Mouse (Mus musculus): ENCODE data around the gene Olfr15.
"Not testable (repeated sequence)": the region's sequence is repeated elsewhere in the genome, so short reads cannot be mapped to it uniquely, and the experiment has no call there.

The Olfr15 gene

GRCm38 (mm10) chr16:3830588-3831109 is at the start of gene Olfr15:
Olfr15 (plus strand) TSS chr16:3830878.
- DNase-seq: no peak

- DNase-seq: no peak
Measured at GRCm38 (mm10) chr16:3781237-3781636, 49.4 kb upstream of the Olfr15 start.

- no peak for DNase-seq
Measured at GRCm38 (mm10) chr16:3788394-3788793, 42.3 kb upstream of the Olfr15 start.

- no peak for DNase-seq
Measured at GRCm38 (mm10) chr16:3808176-3808575, 22.5 kb upstream of the Olfr15 start.

- not testable (repeated sequence) for DNase-seq
Measured at GRCm38 (mm10) chr16:3814667-3815066, 16.0 kb upstream of the Olfr15 start.

- DNase-seq: no peak
Measured at GRCm38 (mm10) chr16:3820202-3820601, 10.5 kb upstream of the Olfr15 start.

- no peak for DNase-seq
Measured at GRCm38 (mm10) chr16:3828021-3828420, 2.7 kb upstream of the Olfr15 start.

GRCm38 (mm10) chr16:3829727-3830126 is 951 bp upstream of the Olfr15 start:
- no peak for DNase-seq

- DNase-seq: no peak
Measured at GRCm38 (mm10) chr16:3835461-3835860, 4.8 kb downstream of the Olfr15 start.

- no peak for DNase-seq
Measured at GRCm38 (mm10) chr16:3839157-3839885, 8.6 kb downstream of the Olfr15 start.

- no peak for DNase-seq
Measured at GRCm38 (mm10) chr16:3842989-3843388, 12.3 kb downstream of the Olfr15 start.

GRCm38 (mm10) chr16:3843796-3844195 is 13.1 kb downstream of the Olfr15 start:
- no peak for DNase-seq

GRCm38 (mm10) chr16:3846711-3847518 is 16.2 kb downstream of the Olfr15 start, which contains the start of gene Zfp174:
Zfp174 (plus strand) TSS chr16:3847268.
- peak; percentile 90 for DNase-seq

GRCm38 (mm10) chr16:3847871-3848270 is 17.2 kb downstream of the Olfr15 start:
- no peak for DNase-seq

GRCm38 (mm10) chr16:3848416-3848815 is 17.7 kb downstream of the Olfr15 start:
- DNase-seq: no peak

GRCm38 (mm10) chr16:3851301-3851700 is 20.6 kb downstream of the Olfr15 start:
- not testable (repeated sequence) for DNase-seq

- DNase-seq: no peak
Measured at GRCm38 (mm10) chr16:3852586-3852985, 21.9 kb downstream of the Olfr15 start.

- no peak for DNase-seq
Measured at GRCm38 (mm10) chr16:3854437-3855182, 23.9 kb downstream of the Olfr15 start.

GRCm38 (mm10) chr16:3855776-3856175 is 25.1 kb downstream of the Olfr15 start:
- DNase-seq: no peak

- DNase-seq: no peak
Measured at GRCm38 (mm10) chr16:3859254-3859653, 28.6 kb downstream of the Olfr15 start.

GRCm38 (mm10) chr16:3871815-3872214 is 41.1 kb downstream of the Olfr15 start:
- no peak for DNase-seq

GRCm38 (mm10) chr16:3872216-3873047 is 41.8 kb downstream of the Olfr15 start, which contains the start of gene Naa60:
Naa60 (plus strand) TSS chr16:3872375.
- DNase-seq: peak; percentile 86
